Mouse (Mus musculus) natural killer cell, adult 2 months (primary cell): ENCODE measurements at regions not wholly inside any gene's neighbourhood (a gene's known extent, or its start where the extent isn't known, plus 50 kb on each side); places are given as distances from the start of the nearest gene placed in this dataset.
"Not testable (repeated sequence)": the region's sequence is repeated elsewhere in the genome, so short reads cannot be mapped to it uniquely, and the experiment has no call there.

ENCODE experiments used
- DNase-seq, 2 experiments: peaks; one replicate each; pipeline ENCODE4 v3.0.0; 2022; ENCODE audit warnings: low spot score in 2 of 2

GRCm38 (mm10) chr14:53331153-53331552, 835.6 kb upstream of the Olfr1507 start:
- DNase-seq: not testable (repeated sequence)

- not testable (repeated sequence) for DNase-seq
Measured at GRCm38 (mm10) chr14:53324367-53324766, 828.8 kb upstream of the Olfr1507 start.

- DNase-seq: not testable (repeated sequence)
Measured at GRCm38 (mm10) chr14:53318512-53319309, 823.2 kb upstream of the Olfr1507 start.

- not testable (repeated sequence) for DNase-seq
Measured at GRCm38 (mm10) chr14:53312490-53312889, 816.9 kb upstream of the Olfr1507 start.

GRCm38 (mm10) chr14:53303179-53303578, 807.6 kb upstream of the Olfr1507 start:
- not testable (repeated sequence) for DNase-seq

GRCm38 (mm10) chr14:53302491-53302829, 806.9 kb upstream of the Olfr1507 start:
- DNase-seq: not testable (repeated sequence)

GRCm38 (mm10) chr14:53301722-53302490, 806.4 kb upstream of the Olfr1507 start:
- not testable (repeated sequence) for DNase-seq

GRCm38 (mm10) chr14:53301110-53301509, 805.6 kb upstream of the Olfr1507 start:
- not testable (repeated sequence) for DNase-seq

GRCm38 (mm10) chr14:53299735-53300134, 804.2 kb upstream of the Olfr1507 start:
- not testable (repeated sequence) for DNase-seq

GRCm38 (mm10) chr14:53283350-53284141, 788.0 kb upstream of the Olfr1507 start:
- DNase-seq: not testable (repeated sequence)

GRCm38 (mm10) chr14:53273218-53273617, 777.7 kb upstream of the Olfr1507 start:
- DNase-seq: not testable (repeated sequence)

- not testable (repeated sequence) for DNase-seq
Measured at GRCm38 (mm10) chr14:53267693-53268092, 772.1 kb upstream of the Olfr1507 start.

- DNase-seq: not testable (repeated sequence)
Measured at GRCm38 (mm10) chr14:53255962-53256361, 760.4 kb upstream of the Olfr1507 start.

- DNase-seq: not testable (repeated sequence)
Measured at GRCm38 (mm10) chr14:53253470-53253869, 757.9 kb upstream of the Olfr1507 start.

GRCm38 (mm10) chr14:53231142-53231541, 735.6 kb upstream of the Olfr1507 start:
- DNase-seq: not testable (repeated sequence)

GRCm38 (mm10) chr14:53224789-53225188, 729.2 kb upstream of the Olfr1507 start:
- not testable (repeated sequence) for DNase-seq

- DNase-seq: not testable (repeated sequence)
Measured at GRCm38 (mm10) chr14:53210554-53210953, 715.0 kb upstream of the Olfr1507 start.

- not testable (repeated sequence) for DNase-seq
Measured at GRCm38 (mm10) chr14:53209258-53209657, 713.7 kb upstream of the Olfr1507 start.

GRCm38 (mm10) chr14:53190931-53191330, 695.4 kb upstream of the Olfr1507 start:
- not testable (repeated sequence) for DNase-seq

GRCm38 (mm10) chr14:53174099-53174498, 678.5 kb upstream of the Olfr1507 start:
- not testable (repeated sequence) for DNase-seq

- DNase-seq: not testable (repeated sequence)
Measured at GRCm38 (mm10) chr14:53166327-53166726, 670.8 kb upstream of the Olfr1507 start.

GRCm38 (mm10) chr14:53159012-53159411, 663.5 kb upstream of the Olfr1507 start:
- not testable (repeated sequence) for DNase-seq
